Mouse (Mus musculus): Measurements from ENCODE around the gene H2-Q10.
"Not testable (repeated sequence)": the region's sequence is repeated elsewhere in the genome, so short reads cannot be mapped to it uniquely, and the experiment has no call there.

The H2-Q10 gene

GRCm38 (mm10) chr17:35458247-35458646 is 11.6 kb upstream of the H2-Q10 start:
- not testable (repeated sequence) for DNase-seq (ENCODE audit: low spot score in 2 of 2)

DNA sequence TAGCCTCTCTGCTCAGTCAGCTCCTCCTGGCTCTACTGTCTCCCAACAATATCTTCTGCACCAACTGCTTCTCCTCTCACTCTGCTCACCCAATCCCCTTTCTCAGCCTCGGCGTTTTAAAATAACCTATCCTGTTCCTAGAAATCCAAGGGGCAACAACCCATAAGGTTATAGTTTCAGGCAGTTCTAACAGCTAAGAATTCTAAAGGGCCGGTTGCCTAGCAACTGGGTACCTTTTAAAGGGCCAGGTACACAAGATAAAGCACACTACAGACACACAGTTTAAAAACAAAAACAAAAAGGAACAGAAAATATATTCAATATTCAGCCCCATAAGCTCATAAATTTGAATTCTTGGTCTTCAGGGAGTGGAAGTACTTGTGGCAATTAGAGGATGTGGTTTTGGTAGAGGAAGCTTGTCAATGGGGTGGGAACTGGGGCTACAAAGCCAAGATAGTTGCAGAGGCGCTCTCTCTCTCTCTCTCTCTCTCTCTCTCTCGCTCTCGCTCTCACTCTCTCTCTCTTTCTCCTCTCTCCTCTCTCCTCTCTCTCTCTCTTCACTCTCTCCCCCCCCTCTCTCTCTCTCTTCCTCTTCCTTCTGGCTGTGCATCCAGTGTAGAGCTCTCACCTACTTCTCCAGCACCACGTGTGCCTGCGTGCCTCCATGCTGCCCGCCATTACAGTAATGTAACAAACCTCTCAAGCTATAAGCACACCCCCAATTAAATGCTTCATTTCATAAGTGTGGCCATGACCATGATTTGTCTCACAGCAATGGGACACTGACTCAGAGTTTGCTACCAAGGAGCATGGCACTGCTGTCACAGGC is 9.2 kb upstream of the H2-Q10 start:
- DNase-seq (ENCODE audit: low spot score in 2 of 2) = not testable (repeated sequence)

- DNase-seq (ENCODE audit: low spot score in 2 of 2) = not testable (repeated sequence)
Observed at GRCm38 (mm10) chr17:35465651-35466050, 4.2 kb upstream of the H2-Q10 start.

DNA sequence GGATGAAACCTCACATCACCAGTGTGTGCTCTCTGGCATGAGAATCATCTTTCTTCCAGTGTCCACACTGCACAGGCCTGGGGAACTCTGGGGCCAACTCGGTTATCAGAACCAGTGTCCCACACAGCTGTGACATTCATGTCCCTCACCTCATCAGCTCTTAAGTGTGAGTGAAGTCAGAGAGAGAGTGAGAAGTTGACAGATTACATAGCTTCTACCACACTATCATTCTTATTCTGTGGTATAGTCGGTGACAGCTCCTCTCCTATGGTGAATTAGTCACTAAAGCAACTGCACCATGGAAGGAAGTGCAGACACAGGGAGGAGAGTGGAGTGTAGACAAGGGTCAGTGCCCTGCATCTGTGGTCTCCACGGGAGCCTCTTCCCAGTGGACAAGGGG is 953 bp upstream of the H2-Q10 start:
- DNase-seq (ENCODE audit: low spot score in 2 of 2) = not testable (repeated sequence)

DNA sequence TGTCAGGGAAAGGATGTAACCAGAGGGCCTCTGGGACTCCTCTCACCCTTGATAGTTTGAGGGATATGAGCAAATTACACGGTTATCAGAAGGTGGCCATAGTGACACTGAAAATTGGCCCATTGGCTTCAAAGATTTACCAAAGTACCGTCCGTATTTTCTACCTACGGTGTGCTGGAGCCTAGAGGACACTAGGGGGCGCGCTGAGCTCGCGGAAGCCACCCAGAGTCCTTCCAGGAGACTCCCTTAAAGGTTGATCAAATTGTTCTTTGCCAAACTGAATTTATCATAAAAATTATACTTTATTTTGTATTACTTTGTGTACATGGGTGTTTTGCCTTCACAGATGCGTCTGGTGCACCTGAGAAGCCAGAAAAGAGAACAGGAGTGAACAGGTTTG is 14.2 kb downstream of the H2-Q10 start:
- peak; percentile 49 to 70 for DNase-seq (ENCODE audit: low spot score in 2 of 2)

DNA sequence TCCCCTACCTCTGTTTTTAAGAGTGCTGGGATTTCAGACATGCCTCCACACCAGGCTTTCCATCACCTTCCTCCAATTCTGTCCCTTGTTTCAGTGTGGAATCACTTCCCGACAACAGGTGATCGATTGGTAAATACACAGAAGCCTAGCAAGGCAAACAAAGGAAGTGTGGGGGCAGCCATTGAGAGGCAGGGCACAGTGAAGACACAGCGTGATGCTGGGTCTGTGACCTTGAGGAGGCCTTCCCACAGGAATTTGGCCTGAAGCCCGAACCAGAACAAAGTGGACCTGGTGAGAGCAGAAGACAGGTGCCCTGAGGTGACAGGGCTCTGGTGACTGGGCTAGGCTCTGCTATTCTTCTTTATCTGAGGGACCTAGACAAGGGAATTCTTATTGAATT is 15.8 kb downstream of the H2-Q10 start:
- DNase-seq (ENCODE audit: low spot score in 2 of 2) = no peak

DNA sequence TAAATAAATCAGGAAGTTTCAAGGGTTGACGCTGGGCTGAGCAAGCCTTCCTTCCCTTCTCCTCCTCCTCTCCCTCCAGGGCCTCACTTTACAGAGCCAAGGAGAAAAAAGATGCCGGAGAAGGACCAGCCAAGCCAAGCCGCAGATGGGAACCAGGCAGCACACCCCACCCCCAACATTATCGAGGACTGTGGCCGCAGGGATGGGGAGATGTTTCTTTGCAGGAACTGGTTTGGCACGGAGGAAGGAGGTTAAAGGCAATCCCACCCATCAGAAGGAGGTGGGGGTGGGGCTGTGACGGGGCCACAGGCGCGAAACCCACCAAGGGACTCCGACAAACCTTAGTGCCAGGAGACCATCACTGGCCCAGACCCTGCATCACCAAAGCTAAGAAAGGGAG is 16.8 kb downstream of the H2-Q10 start:
- no peak for DNase-seq (ENCODE audit: low spot score in 2 of 2)

- DNase-seq (ENCODE audit: low spot score in 2 of 2) = no peak
Observed at GRCm38 (mm10) chr17:35488041-35488440, 18.2 kb downstream of the H2-Q10 start.

DNA sequence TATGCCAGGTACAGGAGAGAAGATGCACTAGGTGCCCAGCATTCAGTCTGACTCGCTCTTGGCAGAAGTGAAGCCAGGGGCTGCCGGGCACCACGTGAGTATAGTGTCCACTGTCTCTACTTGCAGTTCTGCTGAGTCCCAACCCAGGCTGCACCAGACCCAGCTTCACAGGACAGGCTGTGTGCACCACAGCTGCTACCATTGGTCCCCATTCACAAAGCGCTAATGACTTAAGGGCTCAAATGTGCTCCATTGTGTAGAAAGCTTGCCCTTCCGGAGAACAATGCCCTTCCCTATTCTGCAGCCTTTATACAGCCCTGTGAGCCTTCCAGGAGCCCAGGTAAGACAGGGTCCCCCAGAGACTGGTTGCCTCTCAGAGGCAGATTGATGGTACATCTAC is 20.4 kb downstream of the H2-Q10 start:
- DNase-seq (ENCODE audit: low spot score in 2 of 2) = no peak

DNA sequence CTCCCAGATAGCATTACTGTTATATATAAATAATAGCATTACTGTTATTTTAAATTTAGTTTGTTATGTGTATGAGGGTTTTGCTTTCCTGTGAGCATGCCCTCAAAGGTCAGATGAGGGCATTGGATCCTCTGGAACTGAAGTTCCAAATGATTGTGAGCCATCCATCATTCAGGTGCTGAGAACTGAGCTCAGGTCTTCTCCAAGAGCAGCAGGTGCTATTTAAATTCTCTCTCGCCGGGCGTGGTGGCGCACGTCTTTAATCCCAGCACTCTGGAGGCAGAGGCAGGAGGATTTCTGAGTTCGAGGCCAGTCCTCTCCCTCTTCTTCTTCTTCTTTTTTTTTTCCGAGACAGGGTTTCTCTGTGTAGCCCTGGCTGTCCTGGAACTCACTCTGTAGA is 27.2 kb downstream of the H2-Q10 start:
- DNase-seq (ENCODE audit: low spot score in 2 of 2) = no peak

- DNase-seq (ENCODE audit: low spot score in 2 of 2) = no peak
Observed at GRCm38 (mm10) chr17:35502226-35502625, 32.3 kb downstream of the H2-Q10 start.

DNA sequence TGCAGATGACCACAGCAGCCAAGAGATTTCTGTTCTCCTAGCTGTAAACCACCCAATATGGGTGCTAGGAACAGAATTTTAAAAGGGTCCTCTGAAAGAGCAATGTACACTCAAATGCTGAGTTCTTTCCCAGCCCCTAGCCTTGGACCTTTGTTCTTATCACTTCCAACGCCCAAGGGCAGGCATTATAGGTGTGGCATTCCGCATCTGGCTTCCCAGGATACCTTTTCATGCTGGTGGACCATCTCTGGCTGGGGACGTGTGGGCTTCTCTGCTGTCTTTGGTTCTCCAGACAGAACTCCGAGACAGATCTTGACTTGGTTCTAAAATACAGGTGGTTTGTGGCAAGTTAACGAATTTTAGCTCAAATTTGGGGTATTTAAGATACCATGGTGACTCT is 32.9 kb downstream of the H2-Q10 start:
- no peak for DNase-seq (ENCODE audit: low spot score in 2 of 2)

GRCm38 (mm10) chr17:35503849-35504248 is 34.0 kb downstream of the H2-Q10 start:
- no peak for DNase-seq (ENCODE audit: low spot score in 2 of 2)

- DNase-seq (ENCODE audit: low spot score in 2 of 2) = no peak
Observed at GRCm38 (mm10) chr17:35504628-35505481, 35.0 kb downstream of the H2-Q10 start.

DNA sequence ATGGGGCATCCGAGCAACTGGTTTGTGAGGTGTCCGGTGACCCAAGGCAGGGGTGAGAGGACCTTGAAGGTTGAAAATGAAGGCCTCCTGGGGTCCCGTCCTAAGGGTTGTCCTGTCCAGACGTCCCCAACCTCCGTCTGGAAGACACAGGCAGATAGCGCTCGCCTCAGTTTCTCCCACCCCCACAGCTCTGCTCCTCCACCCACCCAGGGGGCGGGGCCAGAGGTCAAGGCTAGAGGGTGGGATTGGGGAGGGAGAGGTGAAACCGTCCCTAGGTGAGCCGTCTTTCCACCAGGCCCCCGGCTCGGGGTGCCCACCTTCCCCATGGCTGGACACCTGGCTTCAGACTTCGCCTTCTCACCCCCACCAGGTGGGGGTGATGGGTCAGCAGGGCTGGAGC is 35.9 kb downstream of the H2-Q10 start, which contains the start of gene Pou5f1:
TSS of gene Pou5f1 (plus strand) at position 243 of the 400 bp plus-strand sequence.
- no peak for DNase-seq (ENCODE audit: low spot score in 2 of 2)

DNA sequence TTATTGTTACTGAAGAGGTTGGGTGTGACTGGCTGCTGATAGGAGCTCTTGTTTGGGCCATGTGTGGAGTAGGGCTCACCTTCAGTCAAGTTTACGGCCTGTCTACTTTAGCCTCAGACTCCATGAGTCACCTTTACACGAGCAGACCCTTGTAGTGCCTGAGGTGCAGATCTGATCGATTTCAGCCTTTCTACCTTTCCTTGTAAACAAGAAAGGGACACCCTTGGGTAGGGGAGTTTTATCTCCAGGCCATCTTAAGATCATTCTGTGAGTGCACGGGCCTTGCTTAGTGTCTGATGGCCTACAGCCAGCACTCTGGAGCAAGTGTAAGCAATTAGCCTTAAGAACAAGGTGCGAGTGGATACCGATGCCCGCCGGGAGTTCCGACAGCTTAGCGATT is 37.0 kb downstream of the H2-Q10 start:
- no peak for DNase-seq (ENCODE audit: low spot score in 2 of 2)

DNA sequence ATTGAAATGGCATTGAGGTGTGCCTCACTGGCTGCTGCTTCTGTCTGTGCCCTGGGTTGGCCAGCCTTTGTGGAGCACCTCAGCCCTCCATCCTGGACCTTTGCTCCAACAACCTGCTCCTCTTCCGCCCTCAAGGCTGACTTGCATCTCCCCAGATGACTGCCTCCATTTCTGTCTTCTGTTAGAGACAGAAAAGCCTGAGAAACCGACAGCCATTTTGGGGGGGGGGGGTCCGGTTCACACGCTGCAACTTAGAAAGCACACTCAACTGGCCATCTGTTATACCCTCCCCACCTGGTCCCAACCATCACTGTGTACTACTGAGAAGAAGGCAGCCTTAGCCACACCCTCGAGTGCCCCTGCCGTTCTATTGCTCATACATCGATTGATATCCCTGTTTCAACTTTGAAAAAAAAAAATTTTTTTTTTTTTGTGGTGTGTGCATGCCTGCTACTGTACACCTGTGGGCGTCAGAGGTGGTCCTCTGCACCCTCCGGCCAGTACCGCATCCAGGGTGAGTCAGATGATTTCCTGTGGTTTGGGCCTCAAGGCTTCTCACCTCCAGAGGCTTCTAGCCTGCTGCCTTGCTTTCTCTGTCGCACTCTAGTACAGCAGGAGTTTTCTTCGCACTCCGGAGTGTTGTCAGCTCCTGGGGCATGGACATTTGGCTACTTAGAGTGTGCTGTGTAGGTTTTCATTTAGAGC is 37.8 kb downstream of the H2-Q10 start:
- DNase-seq (ENCODE audit: low spot score in 2 of 2) = no peak

- DNase-seq (ENCODE audit: low spot score in 2 of 2) = not testable (repeated sequence)
Observed at GRCm38 (mm10) chr17:35508279-35508678, 38.4 kb downstream of the H2-Q10 start.

GRCm38 (mm10) chr17:35509284-35509683 is 39.4 kb downstream of the H2-Q10 start:
- no peak for DNase-seq (ENCODE audit: low spot score in 2 of 2)

- no peak for DNase-seq (ENCODE audit: low spot score in 2 of 2)
Observed at GRCm38 (mm10) chr17:35512916-35513626, 43.2 kb downstream of the H2-Q10 start.

- peak; percentile 52 to 58 for DNase-seq (ENCODE audit: low spot score in 2 of 2)
Observed at GRCm38 (mm10) chr17:35513886-35514285, 44.0 kb downstream of the H2-Q10 start.
